Mouse (Mus musculus) v-Abl transformed pro-B cells (cell line): ENCODE results near the gene Bsg.

Experiments
- in situ Hi-C, 2 experiments: fragments of 400-800 bp; cut with MboI; formaldehyde crosslinking; loops; one replicate each; pipeline ENCODE4 v1.15.1; 2025; ENCODE audit not compliant: unreplicated experiment in 2 of 2

Bsg gene

DNA sequence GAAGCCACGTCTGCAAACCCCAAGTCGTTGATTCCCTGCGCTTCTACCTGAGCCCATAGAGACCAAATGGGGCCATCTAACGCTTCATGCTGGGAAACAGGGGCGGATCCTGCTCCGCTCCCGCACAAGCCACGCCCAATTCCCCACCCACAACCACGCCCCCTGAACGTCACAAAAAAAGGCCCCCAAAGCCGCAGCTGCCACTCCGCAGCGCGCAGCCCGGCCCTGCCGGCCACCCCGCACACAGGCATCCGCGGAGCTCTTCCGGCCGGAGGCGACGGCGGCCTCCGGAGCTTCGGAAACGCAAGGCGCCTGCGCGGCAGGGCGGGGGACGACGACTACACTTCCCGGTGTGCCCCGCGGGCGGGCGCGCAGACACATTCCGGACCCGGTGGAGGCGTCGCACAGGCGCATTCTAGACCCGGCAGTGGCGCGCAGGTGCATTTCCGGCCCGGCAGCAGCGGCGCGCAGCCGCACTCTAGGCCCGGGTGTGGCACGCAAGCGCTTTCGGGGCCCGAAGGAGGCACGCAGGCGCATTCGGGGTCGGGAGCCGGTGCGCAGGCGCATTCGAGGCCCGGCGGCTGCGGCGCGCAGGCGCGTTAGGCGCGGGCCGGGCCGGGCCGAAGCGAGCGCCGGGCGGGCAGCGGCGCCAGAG, 22.6 kb upstream of the Bsg start, which contains the start of gene Cdc34:
TSS of gene Cdc34 (plus strand) at position 605 of the 655 bp plus-strand sequence.
- in situ Hi-C loops = loop anchor here in 1 of 2 experiments (25.0 kb wide), 1 partner anchor 1669 kb away; the partner anchor contains the start of gene Pfkl

DNA sequence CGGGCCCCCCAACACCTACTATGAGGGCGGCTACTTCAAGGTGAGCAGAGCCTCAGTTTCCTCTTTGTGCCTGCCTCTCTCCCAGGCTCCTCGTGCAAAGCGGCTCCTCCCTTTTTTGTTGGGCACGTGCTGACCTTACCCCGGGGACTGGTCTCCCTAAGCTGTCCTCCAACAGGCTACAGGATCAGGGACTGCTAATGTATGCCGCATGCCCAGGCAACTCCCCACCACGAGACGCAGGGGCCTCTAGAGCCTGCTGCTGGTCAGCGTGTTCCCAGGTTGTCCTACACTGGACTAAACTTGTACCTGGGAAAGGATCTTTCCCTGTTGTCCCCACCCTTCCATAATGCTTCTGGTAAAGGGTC, 21.8 kb upstream of the Bsg start:
- in situ Hi-C loops = loop anchor here in 1 of 2 experiments (25.0 kb wide), 1 partner anchor 1670 kb away; the partner anchor contains the start of gene Pfkl

DNA sequence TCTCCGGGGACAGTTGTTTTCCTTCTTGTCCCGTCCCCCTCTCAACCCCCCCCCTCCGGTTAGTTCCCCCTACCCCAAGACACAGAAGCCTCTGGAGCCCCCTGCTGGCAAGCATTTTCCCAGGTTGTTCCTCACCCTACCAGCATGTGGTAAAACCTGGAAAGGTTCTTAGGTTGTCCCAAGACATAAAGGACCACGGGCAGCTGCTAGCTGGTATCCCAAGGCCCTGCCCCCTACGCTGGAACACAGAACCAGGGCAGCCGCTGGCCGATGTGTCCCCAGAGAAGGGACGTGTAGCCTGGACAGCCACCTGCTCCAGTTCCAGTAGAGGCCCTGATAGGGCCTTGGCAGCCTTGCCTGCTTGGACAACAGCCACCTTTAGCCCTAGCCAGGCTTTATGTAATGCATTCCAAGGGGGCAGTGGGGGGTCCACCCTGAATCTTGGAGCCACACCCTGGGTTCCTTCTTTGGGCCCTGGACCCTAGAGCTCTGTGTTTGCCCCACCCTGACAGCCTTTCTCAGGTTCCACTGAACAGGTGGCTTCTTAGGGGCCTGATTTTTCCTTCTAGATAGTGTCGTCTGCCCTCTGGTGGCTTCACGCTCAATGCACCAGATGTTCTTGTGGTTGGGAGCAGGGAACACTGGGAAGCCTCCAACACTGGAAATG, 21.2 kb upstream of the Bsg start:
- in situ Hi-C loops = loop anchor here in 1 of 2 experiments (25.0 kb wide), 1 partner anchor 1671 kb away; the partner anchor contains the start of gene Pfkl

DNA sequence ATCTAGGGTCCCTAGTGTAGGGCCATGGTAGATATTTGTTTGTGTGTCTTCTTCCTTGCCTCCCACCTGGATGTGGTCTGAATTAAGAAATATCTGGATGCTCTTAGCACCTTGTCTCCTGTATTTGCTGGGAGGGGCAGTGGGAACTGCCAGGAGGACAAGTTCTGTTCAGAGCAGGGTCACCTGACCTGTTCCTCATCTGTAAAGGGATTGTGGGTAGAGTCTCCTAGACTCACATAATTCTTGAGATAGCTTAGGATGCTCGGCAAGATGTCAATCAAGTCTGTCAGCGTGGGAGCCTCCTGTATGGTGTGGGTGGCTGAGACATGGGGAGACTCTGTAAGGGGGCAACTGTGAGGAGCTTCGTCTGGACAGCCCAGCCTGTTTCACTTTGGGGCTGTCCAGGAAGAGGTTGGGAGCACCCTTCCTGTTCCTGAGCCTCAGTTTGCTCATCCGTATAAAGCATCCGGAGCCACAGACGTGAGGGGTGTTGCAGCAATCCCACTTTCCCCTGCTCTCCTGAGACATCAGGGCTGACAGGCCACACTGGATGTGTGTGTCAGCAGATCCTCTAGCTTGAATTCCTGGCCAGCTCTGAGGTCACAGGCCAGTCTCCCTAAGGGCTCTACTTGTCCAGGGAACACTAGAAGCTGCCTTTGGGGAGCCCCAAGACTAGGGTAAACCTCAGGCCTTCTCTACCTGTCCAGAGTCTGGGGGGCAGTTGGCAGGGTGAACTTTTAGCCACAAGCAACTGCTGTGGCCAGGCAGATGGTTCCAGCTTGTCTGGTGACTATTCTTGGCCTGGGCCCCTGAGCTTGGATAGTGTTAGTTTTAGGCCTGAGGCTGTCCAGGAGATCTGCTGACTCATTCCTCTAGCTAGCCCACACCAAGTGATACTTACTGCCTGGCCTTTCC, 20.3 kb upstream of the Bsg start:
- in situ Hi-C loops = loop anchor here in 1 of 2 experiments (25.0 kb wide), 1 partner anchor 1672 kb away; the partner anchor contains the start of gene Pfkl

DNA sequence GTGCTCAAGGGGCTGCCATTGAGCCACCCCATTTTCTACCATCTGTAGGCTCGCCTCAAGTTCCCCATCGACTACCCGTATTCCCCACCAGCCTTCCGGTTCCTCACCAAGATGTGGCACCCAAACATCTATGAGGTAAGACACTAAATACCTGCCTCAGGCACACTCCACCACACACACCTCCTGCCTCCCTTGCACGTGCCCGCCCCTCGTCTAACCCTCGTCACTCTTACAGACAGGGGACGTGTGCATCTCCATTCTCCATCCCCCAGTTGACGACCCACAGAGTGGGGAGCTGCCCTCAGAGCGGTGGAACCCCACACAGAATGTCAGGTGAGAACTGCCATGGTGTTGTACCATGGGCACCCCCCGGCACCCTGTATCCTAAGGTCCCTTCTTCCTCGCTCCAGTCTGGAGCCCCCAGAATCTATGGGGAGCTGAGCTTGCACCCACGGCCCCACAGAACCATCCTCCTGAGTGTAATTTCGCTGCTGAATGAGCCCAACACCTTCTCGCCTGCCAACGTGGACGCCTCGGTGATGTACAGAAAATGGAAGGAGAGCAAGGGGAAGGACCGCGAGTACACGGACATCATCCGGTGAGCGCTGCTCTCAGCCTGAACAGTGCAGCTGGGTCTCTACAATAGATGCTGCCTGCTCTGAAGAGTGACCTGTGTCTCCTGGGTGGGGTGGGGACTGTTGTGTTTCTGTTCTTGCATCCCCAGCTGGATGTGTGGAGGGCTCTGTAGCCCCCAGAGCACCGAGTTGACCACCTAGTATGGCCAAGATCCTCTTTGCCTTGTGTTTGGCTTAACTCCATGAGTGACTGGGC, 19.3 kb upstream of the Bsg start:
- in situ Hi-C loops = loop anchor here in 1 of 2 experiments (25.0 kb wide), 1 partner anchor 1673 kb away; the partner anchor contains the start of gene Pfkl

DNA sequence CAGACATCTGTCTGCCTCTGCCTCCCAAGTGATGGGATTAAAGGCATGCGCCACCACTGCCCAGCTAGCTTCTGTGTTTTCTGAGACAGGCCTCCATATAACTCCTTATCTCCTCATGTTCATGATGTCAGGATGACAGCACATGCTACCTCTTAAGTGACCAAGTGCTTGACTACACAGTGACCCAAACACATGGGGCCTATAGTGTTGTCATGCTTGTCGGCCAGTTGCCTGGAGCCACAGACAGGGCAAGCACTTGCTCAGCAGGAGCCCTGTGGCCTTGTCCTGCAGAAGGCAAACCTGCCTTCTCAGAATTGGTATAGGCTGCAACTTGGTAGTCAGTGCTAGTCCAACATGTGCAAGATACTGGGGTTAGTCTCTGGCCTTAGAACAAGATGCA, 18.1 kb upstream of the Bsg start:
- in situ Hi-C loops = loop anchor here in 1 of 2 experiments (25.0 kb wide), 1 partner anchor 1674 kb away; the partner anchor contains the start of gene Pfkl

DNA sequence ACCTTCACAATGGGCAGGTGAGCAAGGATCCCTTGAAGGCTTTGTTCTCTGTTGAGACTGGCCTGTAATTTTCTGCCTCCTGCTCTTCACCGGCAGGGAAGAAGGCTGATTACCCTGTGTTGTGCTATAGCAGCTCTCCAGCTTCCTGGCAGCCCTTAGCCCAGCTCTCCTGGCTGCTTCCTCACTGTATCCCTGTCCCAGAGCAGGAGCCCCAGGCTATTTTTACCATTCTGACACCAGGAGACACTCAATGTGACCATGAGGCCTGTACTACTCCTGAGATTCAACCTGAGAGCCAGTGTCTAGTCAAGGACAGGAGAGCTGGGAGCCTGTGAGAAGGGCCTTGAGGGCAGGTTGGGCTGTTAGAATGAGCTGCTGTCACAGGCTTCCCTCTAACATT, 17.6 kb upstream of the Bsg start:
- in situ Hi-C loops = loop anchor here in 1 of 2 experiments (25.0 kb wide), 1 partner anchor 1674 kb away; the partner anchor contains the start of gene Pfkl

DNA sequence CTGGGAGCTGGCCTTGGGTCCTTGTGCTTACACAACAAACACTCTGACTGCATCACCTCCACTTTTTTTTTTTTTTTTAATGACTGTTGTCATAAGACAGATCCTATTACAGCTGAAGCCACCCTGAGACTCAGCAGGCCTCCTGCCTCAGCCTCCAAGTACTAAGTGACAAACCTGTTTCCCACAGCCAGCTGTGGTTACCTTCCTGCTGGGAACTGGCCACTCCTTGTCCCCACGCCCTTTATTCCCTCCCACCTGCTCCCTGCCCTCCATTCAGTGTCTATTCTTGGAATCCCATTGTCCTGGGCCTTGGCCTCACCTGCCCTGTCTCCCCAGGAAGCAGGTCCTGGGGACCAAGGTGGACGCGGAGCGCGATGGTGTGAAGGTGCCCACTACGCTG, 16.8 kb upstream of the Bsg start:
- in situ Hi-C loops = loop anchor here in 1 of 2 experiments (25.0 kb wide), 1 partner anchor 1675 kb away; the partner anchor contains the start of gene Pfkl

DNA sequence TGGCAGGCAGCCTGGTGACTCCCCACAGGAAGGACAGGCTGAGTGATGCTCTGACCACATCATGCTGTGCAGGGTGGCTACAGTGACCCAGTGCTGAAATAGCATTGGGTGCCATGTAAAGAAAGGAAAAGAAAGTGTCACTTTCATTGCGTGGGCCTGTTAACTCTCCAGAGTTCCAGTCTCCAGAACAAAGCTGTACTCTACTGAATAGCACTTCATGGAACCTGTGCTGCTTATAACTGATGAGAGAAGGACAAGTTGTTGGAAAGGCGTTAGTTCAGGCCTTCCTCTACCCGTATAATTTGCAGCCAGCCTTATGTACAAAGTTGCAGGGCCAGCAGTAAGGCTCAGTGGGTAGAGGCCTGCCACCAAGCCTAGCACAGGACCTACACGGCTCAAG, 15.6 kb upstream of the Bsg start, which contains the start of gene Gzmm:
TSS of gene Gzmm (plus strand) at position 301 of the 400 bp plus-strand sequence.
- in situ Hi-C loops = loop anchor here in 1 of 2 experiments (25.0 kb wide), 1 partner anchor 1676 kb away; the partner anchor contains the start of gene Pfkl

DNA sequence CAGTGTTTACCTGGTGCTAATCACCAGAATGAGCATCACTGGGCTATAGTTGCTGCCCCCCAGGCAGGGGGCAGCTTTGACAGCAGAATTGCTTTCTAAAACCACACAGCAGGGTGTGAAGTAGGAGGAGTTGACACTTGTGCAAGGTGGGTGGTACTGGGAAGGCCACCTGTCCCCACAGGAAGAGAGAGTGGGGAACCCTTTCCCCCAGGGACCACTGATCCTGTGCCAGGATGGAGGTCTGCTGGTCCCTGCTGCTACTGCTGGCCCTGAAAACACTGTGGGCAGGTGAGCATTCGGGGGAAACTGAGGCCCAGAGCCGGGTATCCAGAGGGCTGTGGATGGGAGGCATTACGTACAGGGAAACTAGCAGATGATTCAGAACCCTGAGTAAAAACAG, 15.1 kb upstream of the Bsg start:
- in situ Hi-C loops = loop anchor here in 1 of 2 experiments (25.0 kb wide), 1 partner anchor 1677 kb away; the partner anchor contains the start of gene Pfkl

DNA sequence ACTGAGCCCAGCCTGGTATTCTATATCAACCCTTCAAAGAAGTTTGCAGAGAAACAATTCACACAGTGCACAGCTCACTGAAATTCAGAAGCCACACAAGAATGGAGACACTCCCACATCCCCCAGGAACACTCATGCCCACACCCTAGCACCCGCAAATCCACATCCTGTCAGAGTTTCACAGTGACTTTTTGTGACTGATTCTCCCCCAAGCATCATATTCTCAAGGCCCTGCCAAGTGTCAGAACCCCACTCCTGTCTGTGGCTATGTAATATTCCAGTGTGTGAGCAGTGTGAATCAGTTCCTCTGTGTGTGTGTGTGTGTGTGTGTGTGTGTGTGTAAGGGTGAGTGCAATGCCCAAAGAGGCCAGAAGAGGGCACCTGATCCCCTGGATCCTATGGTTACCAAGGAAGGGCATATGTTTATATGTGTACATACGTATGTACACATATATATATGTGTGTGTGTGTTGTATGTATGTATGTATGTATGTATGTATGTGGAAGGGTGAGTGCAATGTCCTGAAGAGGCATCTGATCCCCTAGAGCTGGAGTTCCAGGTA, 12.2 kb upstream of the Bsg start:
- in situ Hi-C loops = loop anchor here (5.0 to 25.0 kb wide), 3 partner anchors 93 to 1680 kb away; partner anchors contain the start of gene Pfkl (in 1 of the 2)

DNA sequence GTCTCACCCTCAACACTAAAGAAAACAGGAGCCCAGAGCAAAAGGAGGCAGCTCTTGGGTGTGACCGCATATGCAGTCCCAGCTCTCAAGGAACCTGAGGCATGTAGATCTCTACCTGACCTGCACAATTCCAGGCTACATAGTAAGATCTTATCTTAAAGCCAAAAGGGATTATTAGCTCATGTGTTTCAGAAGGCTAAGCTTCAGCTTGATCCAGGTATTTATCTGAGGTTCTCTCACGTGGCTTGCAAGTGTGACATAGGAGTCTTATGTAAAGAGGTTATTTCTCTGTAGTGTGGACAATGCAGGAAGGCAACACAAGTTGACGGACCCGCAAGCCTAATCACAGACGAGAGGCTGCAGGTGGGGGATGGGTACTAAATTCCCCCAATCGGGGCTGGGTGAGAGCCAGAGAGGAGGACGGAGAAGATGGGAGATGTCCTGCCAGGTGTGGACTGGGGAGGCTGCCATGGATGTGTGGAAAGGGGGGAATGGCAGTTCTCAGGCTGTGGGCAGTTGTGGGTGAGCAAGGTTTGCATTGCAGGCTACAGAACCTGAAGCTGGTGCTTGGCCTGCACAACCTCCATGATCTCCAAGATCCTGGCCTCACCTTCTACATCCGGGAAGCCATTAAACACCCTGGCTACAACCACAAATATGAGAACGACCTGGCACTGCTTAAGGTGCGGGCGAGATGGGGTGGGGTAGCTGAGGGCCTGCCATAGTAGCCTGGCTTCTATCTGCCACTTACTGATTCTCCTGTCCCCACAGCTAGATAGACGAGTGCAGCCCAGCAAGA, 10.5 kb upstream of the Bsg start:
- in situ Hi-C loops = loop anchor here (5.0 to 25.0 kb wide), 3 partner anchors 91 to 1681 kb away; partner anchors contain the start of gene Pfkl (in 1 of the 2)

DNA sequence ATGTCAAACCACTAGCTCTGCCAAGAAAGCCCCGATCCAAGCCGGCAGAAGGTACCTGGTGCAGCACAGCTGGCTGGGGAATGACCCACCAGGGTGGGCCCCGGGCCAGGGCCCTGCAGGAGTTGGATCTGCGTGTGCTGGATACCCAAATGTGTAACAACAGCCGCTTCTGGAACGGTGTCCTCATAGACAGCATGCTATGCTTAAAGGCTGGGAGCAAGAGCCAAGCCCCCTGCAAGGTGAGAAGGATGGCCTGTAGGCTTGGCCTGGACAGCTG, 10.0 kb upstream of the Bsg start:
- in situ Hi-C loops = loop anchor here (5.0 to 25.0 kb wide), 3 partner anchors 90 to 1682 kb away; partner anchors contain the start of gene Pfkl (in 1 of the 2)

DNA sequence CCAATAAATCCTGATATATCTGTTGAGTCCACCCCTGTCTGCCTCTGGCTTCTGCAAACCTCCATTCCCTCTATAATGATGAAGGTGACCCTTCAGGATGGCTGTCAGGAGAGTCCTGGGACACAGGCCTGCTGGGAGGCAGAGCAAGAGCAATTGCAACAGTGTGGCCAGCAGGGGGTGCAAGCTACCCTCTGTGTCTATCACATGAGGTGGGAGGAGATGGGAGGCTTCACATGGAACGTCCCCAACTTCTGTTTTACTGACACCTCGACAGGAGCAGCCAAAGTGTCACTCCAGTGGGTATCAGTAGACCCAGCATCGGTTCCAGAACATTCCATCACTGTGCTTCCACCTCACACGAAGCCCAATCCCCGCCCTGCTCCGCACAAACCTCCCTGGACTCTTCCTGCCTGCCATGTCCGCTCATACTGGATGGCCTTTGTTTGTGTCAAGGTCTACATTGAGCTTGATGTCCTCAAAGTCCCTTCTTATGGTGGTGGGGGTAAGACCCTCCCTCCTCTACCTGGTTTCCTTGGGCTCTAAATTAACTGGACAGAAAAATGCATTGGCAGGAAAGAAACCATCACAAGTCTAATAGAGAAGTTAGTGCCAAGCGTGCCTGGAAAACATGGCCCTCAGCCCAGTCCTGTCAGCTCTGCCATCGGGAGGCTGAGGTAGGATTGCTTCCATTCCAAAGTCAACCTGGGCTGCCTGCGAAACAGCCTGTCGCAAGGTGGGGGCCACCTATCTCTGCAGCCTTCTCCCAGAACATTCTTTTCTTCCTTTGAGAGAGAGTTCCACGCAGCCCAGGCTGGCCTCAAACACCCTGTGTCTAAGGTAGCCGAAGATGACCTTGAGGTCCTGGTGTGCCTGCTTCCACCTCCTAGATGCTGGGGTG, 8.8 kb upstream of the Bsg start:
- in situ Hi-C loops = loop anchor here in 1 of 2 experiments (10.0 to 25.0 kb wide), 2 partner anchors 89 to 1683 kb away; partner anchors contain the start of gene Pfkl

DNA sequence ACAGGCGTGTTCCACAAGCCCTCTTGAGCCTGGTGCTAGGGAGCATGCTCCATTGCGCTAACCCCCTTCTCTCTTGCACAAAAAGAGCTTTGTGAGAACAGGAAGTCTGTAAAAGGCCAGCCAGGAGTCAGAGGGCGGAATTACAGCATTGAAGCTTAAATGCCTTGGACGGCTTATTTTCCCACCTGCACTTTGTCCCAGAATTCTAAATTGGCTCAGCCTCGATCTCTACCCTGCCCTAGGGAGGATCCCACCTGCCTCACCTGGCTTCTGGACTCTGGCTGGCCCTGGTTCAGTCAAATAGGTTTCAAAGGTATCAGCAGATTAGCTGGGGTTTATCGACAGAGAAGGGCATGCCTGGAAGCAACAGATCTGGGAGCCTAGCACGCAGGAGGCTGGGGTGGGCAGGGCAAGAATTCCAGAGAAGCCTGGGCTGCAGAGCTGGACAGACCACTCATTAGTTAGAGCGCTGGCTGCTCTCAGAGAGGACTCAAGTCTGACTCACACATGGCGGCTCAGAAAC, 8.1 kb upstream of the Bsg start:
- in situ Hi-C loops = loop anchor here in 1 of 2 experiments (10.0 to 25.0 kb wide), 2 partner anchors 89 to 1684 kb away; partner anchors contain the start of gene Pfkl

DNA sequence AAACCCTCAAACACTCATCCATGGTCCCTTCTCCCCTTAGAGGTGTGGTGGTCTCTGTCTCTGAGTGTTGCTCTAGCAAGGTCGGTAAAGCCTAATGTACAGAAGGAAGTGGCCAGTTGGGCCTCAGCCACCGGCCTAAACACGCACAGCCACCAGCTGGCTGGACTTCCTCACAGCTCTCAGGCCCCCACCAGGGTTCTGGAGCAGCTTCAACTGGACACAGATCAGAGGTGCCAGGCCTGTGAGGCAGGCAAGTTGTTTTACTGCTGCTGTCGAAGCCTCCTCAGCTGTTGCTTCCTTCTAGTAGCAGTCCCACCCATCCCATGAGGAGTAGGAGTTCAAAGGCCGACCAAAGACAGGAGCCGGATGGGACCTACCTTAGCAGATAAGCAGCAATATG, 6.4 kb upstream of the Bsg start:
- in situ Hi-C loops = loop anchor here in 1 of 2 experiments (10.0 to 25.0 kb wide), 2 partner anchors 87 to 1686 kb away; partner anchors contain the start of gene Pfkl
